Mouse (Mus musculus): ENCODE results near the gene Ssr3.
"Not testable (repeated sequence)": the region's sequence is repeated elsewhere in the genome, so short reads cannot be mapped to it uniquely, and the experiment has no call there.

The Ssr3 gene

GRCm38 (mm10) chr3:65392421-65392817 lies at the start of gene Ssr3:
Ssr3 (minus strand) TSS chr3:65392623.
- DNase-seq (ENCODE audit: extremely low read depth, low read depth, low spot score), result peak; percentile 82

- DNase-seq (ENCODE audit: extremely low read depth, low read depth, low spot score), result no peak
Observed at GRCm38 (mm10) chr3:65441586-65442111, 49.2 kb upstream of the Ssr3 start.

- DNase-seq (ENCODE audit: extremely low read depth, low read depth, low spot score), result no peak
Observed at GRCm38 (mm10) chr3:65438511-65439228, 46.2 kb upstream of the Ssr3 start.

GRCm38 (mm10) chr3:65435812-65436211 lies 43.4 kb upstream of the Ssr3 start:
- DNase-seq (ENCODE audit: extremely low read depth, low read depth, low spot score), result no peak

GRCm38 (mm10) chr3:65435101-65435571 lies 42.7 kb upstream of the Ssr3 start:
- no peak for DNase-seq (ENCODE audit: extremely low read depth, low read depth, low spot score)

GRCm38 (mm10) chr3:65432236-65432635 lies 39.8 kb upstream of the Ssr3 start:
- DNase-seq (ENCODE audit: extremely low read depth, low read depth, low spot score), result no peak

GRCm38 (mm10) chr3:65419706-65420105 lies 27.3 kb upstream of the Ssr3 start:
- DNase-seq (ENCODE audit: extremely low read depth, low read depth, low spot score), result no peak

GRCm38 (mm10) chr3:65417913-65418594 lies 25.6 kb upstream of the Ssr3 start:
- DNase-seq (ENCODE audit: extremely low read depth, low read depth, low spot score), result no peak

GRCm38 (mm10) chr3:65416571-65416970 lies 24.1 kb upstream of the Ssr3 start:
- no peak for DNase-seq (ENCODE audit: extremely low read depth, low read depth, low spot score)

- no peak for DNase-seq (ENCODE audit: extremely low read depth, low read depth, low spot score)
Observed at GRCm38 (mm10) chr3:65407891-65408290, 15.5 kb upstream of the Ssr3 start.

- DNase-seq (ENCODE audit: extremely low read depth, low read depth, low spot score), result no peak
Observed at GRCm38 (mm10) chr3:65405781-65406180, 13.4 kb upstream of the Ssr3 start.

- no peak for DNase-seq (ENCODE audit: extremely low read depth, low read depth, low spot score)
Observed at GRCm38 (mm10) chr3:65397566-65397965, 5.1 kb upstream of the Ssr3 start.

- DNase-seq (ENCODE audit: extremely low read depth, low read depth, low spot score), result no peak
Observed at GRCm38 (mm10) chr3:65396835-65397504, 4.5 kb upstream of the Ssr3 start.

GRCm38 (mm10) chr3:65395111-65395510 lies 2.7 kb upstream of the Ssr3 start:
- DNase-seq (ENCODE audit: extremely low read depth, low read depth, low spot score), result not testable (repeated sequence)

- DNase-seq (ENCODE audit: extremely low read depth, low read depth, low spot score), result no peak
Observed at GRCm38 (mm10) chr3:65391784-65392420, 521 bp downstream of the Ssr3 start.

- DNase-seq (ENCODE audit: extremely low read depth, low read depth, low spot score), result no peak
Observed at GRCm38 (mm10) chr3:65391222-65391783, 1.1 kb downstream of the Ssr3 start.

- no peak for DNase-seq (ENCODE audit: extremely low read depth, low read depth, low spot score)
Observed at GRCm38 (mm10) chr3:65385771-65386170, 6.7 kb downstream of the Ssr3 start.

- DNase-seq (ENCODE audit: extremely low read depth, low read depth, low spot score), result no peak
Observed at GRCm38 (mm10) chr3:65384431-65384830, 8.0 kb downstream of the Ssr3 start.

- no peak for DNase-seq (ENCODE audit: extremely low read depth, low read depth, low spot score)
Observed at GRCm38 (mm10) chr3:65381094-65381493, 11.3 kb downstream of the Ssr3 start.

GRCm38 (mm10) chr3:65379884-65380539 lies 12.4 kb downstream of the Ssr3 start:
- no peak for DNase-seq (ENCODE audit: extremely low read depth, low read depth, low spot score)
